In genomic region chr14:10630831-10631360, GRCm38 (mm10) we compare ENCODE assay signal across 28 mouse cellular contexts.
A peak's percentile ranks its signal among the peaks of the same experiment; 100 is the strongest.
DNase-seq lines count a peak whose midpoint lies in the region; ATAC-seq lines count a peak whose summit lies in the region.
"Had no signal": no experiment of that assay in that cellular context is flagged by ENCODE, and none has a peak within 500 bp of the region (broad histone marks: within the 10 kb centered on the region; RNA-seq: fewer than 3 reads in every experiment).

No protein-coding gene starts in this region.

- 97% methylated on average over 2 of the region's 2 CpGs for WGBS in hindbrain, embryonic 12.5 days

- 0 out of 2 replicates have a peak, but pooled peaks cover 5% of the 10 kb centered on the region for H3K4me1 ChIP-seq in hindbrain, embryonic 12.5 days
- H3K4me1 ChIP-seq: heart, embryonic 10.5 days; heart, embryonic 15.5 days; hindbrain, embryonic 13.5 days; limb, embryonic 15.5 days; liver, embryonic 13.5 days; megakaryocyte, embryonic 14.5 days; midbrain, embryonic 13.5 days; neural tube, embryonic 13.5 days had no signal

- no peak overlapping the region for H3K4me3 ChIP-seq in hindbrain, embryonic 12.5 days
- H3K4me3 ChIP-seq: forebrain, embryonic 15.5 days; heart, embryonic 10.5 days; heart, embryonic 15.5 days; hindbrain, embryonic 13.5 days; limb, embryonic 15.5 days; liver, embryonic 13.5 days; megakaryocyte, embryonic 14.5 days; midbrain, embryonic 13.5 days; neural tube, embryonic 13.5 days had no signal

- no peaks in the 10 kb centered on the region for H3K36me3 ChIP-seq in hindbrain, embryonic 12.5 days
- H3K36me3 ChIP-seq: forebrain, embryonic 15.5 days; heart, embryonic 10.5 days; heart, embryonic 15.5 days; hindbrain, embryonic 13.5 days; limb, embryonic 15.5 days; liver, embryonic 13.5 days; midbrain, embryonic 13.5 days; neural tube, embryonic 13.5 days had no signal

- H3K4me2 ChIP-seq in hindbrain, embryonic 12.5 days (replicated peaks), result no peak overlapping the region
- H3K4me2 ChIP-seq: forebrain, embryonic 15.5 days; heart, embryonic 15.5 days; hindbrain, embryonic 13.5 days; limb, embryonic 15.5 days; liver, embryonic 13.5 days; midbrain, embryonic 13.5 days; neural tube, embryonic 13.5 days had no signal

- no peaks in the 10 kb centered on the region for H3K27me3 ChIP-seq in hindbrain, embryonic 12.5 days
- H3K27me3 ChIP-seq: forebrain, embryonic 15.5 days; heart, embryonic 15.5 days; hindbrain, embryonic 13.5 days; limb, embryonic 15.5 days; liver, embryonic 13.5 days; megakaryocyte, embryonic 14.5 days; midbrain, embryonic 13.5 days; neural tube, embryonic 13.5 days; Patski had no signal

- no peak overlapping the region for H3K27ac ChIP-seq in hindbrain, embryonic 12.5 days
- H3K27ac ChIP-seq: forebrain, embryonic 15.5 days; heart, embryonic 10.5 days; heart, embryonic 15.5 days; hindbrain, embryonic 13.5 days; limb, embryonic 15.5 days; liver, embryonic 13.5 days; midbrain, embryonic 13.5 days; neural tube, embryonic 13.5 days had no signal

- no peak overlapping the region for H3K9ac ChIP-seq in hindbrain, embryonic 12.5 days
- H3K9ac ChIP-seq: forebrain, embryonic 15.5 days; heart, embryonic 15.5 days; hindbrain, embryonic 13.5 days; limb, embryonic 15.5 days; liver, embryonic 13.5 days; midbrain, embryonic 13.5 days; neural tube, embryonic 13.5 days had no signal

- peak; percentile 94 for ATAC-seq in frontal cortex, adult (ENCODE audit: low TSS enrichment)
- no peak for ATAC-seq in hindbrain, embryonic 12.5 days (ENCODE audit: low FRiP score)
- ATAC-seq: forebrain, embryonic 15.5 days; intestine, postnatal 0 days; lung, postnatal 0 days; midbrain, embryonic 13.5 days; Patski had no signal

- no peak for DNase-seq in frontal cortex, postnatal 25 days (ENCODE audit: low spot score in 2 of 2)
- DNase-seq in right cerebral cortex, adult 2 months (ENCODE audit: low spot score in 2 of 2), result peak; percentile 22 to 40
- no peak for DNase-seq in right cerebral cortex, postnatal 14 days
- peak; percentile 14 to 33 for DNase-seq in left cerebral cortex, adult 9 months (ENCODE audit: low spot score in 2 of 2)
- DNase-seq in adrenal gland, adult 2 months, result no peak
- DNase-seq: adrenal gland, postnatal 14 days; cerebellum, adult 18-20 months; cerebellum, postnatal 10 days; gastrocnemius, postnatal 25 days; heart, adult 11 months; heart, postnatal 36 days; kidney, postnatal 14 days; liver, embryonic 13.5 days; lung, adult 18-20 months; lung, postnatal 4 days had no signal

- no peaks in the 10 kb centered on the region for H3K9me3 ChIP-seq in hindbrain, embryonic 12.5 days (replicated peaks)
- H3K9me3 ChIP-seq: forebrain, embryonic 15.5 days; heart, embryonic 10.5 days; heart, embryonic 15.5 days; hindbrain, embryonic 13.5 days; limb, embryonic 15.5 days; liver, embryonic 13.5 days; megakaryocyte, embryonic 14.5 days; midbrain, embryonic 13.5 days; neural tube, embryonic 13.5 days had no signal

Comparison
In these comparisons a context has a peak if more than half of its experiments do, and no peak if none do; other contexts are left out.
1. DNase-seq: peak in right cerebral cortex, adult 2 months (2 of 2) and left cerebral cortex, adult 9 months (2 of 2); none in frontal cortex, postnatal 25 days (0 of 2), right cerebral cortex, postnatal 14 days (single experiment) and adrenal gland, adult 2 months (single experiment).